Mouse (Mus musculus) adrenal gland, postnatal 10 days (tissue): ENCODE measurements around the gene Stkld1. TPM values are rescaled to one million over a fixed set of nuclear protein-coding genes. Genes with fewer than 3 reads are reported as not detected.

ENCODE experiments used
- DNase-seq: peaks from one replicate; pipeline ENCODE4 v3.0.0; 2021; ENCODE audit warnings: mixed read lengths
- total RNA-seq, 2 experiments: library from RNA; stranded (reverse); gene quantifications; 2 replicates each; pipeline ENCODE4 v1.2.3; 2021

The Stkld1 gene
- total RNA-seq, 2 experiments from 2014 or later: 0.18 to 0.27 TPM

DNA sequence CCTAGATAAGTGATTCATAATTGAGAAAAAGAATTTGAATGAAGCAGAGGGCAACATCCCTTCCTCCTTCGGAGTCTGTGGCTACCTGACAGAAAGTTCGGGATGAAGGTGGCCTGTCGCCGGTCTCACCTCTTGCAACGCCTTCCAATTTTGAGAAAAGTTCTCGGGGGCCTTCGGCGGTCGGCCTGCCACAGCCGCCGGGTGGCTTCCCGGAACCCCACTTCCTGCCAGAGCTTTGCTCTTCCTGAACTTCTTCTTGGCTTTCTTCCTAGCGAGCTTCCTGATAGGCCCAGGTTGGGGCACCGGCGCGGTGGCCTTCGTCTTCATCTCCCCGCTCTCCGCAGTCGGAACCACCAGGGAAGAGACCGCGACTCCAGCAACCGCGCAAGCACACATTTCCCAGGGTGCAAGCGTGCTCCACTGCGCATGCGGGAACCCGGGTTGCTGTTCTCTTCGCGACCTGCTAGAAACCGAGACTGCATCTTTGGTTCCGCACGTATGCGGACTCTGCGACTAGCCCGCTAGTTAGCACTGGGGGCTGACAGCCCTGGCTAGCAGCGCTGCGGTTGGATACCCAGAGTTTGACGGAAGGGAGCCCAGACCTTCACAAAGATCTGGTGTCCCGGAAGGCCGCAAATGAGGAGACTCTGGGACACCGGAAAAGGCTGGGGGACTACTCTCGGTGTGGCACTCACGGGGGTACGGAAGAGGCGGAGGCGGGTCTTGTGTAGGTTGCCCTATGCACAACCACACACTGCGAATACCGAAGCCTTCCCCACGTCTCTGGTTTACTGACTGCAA, 30.3 kb downstream of the Stkld1 start, which contains the start of gene Rexo4:
Gene Rexo4 (minus strand): TSS at position 464 of the 801 bp plus-strand sequence.
- DNase-seq: peak; percentile 95

DNA sequence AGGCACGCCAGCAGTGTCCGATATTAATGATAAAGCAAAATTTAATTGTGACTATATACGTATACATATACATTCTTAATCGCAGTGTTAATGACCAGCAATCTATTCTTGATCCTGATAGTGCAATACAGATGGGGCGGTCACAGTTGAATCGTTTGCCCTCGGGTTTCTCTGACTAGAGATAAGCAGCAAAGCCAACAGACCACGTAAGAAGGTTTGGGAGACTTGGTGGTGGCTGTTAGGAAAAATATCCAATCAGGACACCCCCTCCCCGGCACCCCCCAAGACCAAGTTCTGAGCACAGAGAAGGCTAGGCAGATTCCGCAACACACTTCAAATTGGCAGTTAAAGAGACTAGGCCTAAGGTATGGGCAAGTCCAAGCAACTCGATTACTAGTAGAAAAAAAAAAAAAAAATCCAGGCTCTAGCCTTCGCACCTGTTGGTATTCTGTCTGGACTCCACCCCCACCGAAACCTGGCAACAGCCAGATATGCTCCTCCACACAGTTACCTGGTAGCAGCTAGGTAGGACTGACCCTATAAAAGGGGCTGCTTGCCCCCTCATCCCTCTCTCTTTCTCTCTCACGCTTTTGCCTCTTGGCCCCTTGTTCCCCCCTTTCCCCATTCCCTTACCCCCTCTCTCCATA, 31.0 kb downstream of the Stkld1 start:
- no peak for DNase-seq

DNA sequence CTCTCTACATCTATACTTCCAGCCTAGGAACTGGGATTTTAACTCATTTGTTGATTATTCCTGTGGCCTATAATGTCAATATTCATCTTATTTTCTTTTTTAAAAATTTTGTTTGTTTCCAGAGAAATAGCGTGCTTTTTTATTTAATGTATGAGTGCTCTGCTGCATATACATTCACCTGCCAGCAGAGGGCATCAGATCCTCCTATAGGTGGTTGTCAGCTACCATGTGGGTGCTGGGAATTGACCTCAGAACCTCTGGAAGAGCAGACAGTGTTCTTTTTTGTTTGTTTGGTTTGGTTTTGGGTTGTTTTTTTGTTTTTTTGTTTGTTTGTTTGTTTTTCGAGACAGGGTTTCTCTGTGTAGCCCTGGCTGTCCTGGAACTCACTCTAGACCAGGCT, 33.4 kb downstream of the Stkld1 start:
- DNase-seq: no peak

DNA sequence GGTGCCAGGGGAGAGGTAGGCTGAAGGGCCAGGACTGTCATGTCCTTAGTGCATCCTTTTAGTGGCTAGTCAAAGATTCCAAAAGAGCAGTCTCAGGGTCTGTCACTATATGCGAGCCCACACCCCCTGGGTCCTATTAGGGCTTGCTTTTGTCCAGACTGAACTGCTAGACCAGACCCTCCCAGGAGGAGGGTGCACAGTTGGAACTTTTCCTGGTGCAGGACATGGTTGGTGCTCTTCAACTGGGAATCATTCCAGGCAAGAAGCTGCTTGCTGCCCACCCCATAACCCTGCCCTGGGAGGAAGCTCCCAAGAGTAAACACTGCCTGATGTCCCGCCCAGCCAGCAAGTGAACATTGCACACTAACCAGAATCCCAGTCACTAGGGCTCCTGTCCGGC, 39.3 kb downstream of the Stkld1 start, which contains the start of gene Adamts13:
Gene Adamts13 (plus strand): TSS at position 301 of the 400 bp plus-strand sequence.
- no peak for DNase-seq

DNA sequence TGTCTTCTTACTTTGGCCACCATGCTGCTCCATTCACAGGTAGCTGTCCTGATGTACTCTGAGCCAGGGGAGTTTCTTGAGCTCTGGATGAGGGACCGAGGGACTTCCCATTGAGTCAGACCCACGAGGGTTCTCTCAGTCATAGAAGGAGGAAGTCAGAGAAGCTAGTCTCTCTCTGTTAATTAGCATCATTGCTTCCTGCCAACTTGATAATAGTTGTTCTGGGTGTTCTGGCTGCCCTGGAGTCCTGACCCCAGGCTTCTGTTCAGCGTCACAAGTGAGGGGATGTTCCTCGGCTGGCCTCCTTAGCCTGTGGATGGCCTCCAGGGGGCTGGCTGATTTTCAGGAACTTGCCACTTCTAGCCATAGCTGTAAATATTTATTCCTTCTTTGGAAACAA, 40.1 kb downstream of the Stkld1 start:
- DNase-seq: no peak

DNA sequence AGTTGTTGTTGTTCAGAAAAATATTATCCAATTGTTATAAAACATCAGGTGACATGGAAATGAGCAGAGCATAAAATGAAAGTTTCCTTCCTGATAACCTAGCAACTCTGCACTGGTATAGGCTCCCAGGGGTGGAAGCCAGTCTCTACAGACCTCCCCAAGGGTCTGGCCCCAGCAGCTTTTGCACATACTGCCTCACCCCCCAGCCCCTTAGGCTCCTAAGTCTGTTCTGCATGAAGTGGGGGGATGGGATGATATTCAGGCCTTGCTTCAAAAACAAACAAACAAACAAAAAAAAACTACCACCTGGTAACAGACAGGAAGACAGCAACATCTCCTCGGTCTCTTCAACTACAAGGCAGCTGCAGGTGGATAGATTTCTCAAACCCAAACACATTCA, 46.5 kb downstream of the Stkld1 start:
- no peak for DNase-seq

DNA sequence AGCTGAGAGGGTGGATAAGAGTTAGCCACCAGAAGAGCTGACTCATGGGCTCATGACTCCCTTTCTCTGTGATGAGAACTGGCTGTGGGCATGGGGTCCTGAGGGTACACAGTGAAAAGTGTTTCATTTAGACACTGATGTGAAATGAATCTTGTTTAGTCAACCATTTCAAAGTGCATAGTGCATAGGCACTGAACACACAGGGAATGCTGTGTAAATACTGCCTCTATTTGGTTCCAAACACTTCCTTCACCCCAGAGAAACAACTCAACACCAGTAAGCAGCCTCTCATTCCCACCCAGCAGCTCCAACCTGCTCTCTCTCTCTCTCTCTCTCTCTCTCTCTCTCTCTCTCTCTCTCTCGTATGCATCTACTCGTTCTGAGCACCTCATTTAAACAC, 50.3 kb downstream of the Stkld1 start:
- no peak for DNase-seq

DNA sequence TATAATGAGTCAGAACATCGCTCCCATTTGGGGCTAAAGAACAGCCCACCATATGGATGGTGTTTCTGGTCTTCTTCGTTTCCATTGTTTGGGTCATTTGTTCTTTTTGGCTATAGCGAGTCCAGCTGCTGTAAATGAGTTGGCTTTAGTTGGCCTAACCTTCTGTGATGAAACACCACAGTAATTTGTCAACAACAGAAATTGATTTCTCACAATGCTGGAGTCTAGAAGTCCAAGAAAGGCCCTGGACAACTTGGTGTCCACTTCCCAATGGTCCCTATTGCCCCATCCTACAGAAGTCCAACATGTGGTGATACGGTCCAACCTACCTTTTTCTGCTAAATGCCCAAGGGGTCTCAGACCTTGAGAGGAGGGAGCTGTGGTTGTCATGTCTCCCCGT, 50.8 kb downstream of the Stkld1 start:
- no peak for DNase-seq

DNA sequence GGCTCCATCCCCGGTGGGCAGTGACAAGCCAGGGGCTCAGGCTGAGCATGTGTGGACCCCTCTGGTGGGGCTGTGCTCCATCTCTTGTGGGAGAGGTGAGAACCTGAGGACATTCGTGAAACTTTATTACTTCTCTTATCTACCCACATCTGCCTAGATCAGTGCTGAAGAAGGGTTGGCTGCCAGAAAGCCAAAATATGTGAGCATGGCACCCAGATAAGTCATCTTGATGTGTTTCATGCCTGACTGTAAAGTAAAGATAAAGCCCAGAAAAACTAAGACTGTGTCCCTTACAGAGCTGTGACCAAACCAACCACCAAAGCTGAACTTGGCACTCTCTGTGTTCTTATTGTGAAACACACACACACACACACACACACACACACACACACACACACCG, 60.1 kb downstream of the Stkld1 start:
- no peak for DNase-seq

DNA sequence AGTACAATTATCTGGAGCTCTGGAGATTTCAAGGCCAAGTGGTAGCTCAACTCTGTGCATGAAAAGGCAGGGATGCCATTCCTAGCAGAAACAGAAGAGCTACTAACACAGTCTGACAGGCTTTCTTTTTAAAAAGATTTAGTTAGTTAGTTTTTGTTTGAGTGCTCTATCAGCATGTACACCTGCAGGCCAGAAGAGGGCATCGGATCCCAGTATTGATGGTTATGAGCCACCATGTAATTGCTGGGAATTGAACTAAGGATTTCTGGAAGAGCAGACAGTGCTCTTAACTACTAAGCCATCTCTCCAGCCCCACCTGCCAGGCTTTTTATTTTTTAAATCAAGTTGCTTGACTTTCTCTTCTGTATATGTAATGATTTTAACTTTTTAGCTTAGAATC, 63.7 kb downstream of the Stkld1 start:
- DNase-seq: no peak

DNA sequence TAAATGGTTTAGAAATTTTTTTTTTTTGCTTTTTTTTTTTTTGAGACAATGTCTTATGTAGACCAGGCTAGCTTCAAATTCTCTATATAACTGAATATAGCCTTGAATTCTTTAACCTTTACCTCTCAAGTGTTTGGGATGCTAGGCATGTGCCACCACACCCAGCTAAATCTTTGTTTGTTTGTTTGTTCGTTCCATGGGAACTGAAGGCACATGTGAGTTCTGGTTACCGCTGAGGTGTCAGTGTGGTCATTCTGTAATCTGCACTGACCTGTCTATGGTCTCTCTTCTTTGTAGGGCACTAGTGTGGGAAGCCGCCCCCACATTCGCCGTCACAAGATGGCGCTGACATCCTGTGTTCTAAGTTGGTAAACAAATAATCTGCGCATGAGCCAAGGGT, 64.1 kb downstream of the Stkld1 start:
- no peak for DNase-seq

Other genes with a start within 250 kb of the Stkld1 start
- gene Abo, start 69.1 kb upstream of the Stkld1 start, total RNA-seq: not detected
- gene Surf6, start 31.2 kb upstream of the Stkld1 start, total RNA-seq: 10 to 100 TPM; 23.1 to 24.8 TPM
- gene Med22, start 23.4 kb upstream of the Stkld1 start, total RNA-seq: 10 to 100 TPM; 49.3 to 50.2 TPM
- 100 to 1,000 TPM; 516 to 520 TPM for gene Rpl7a, start 23.3 kb upstream of the Stkld1 start, total RNA-seq
- 10 to 100 TPM; 27.1 to 29.8 TPM for gene Surf2, start 17.7 kb upstream of the Stkld1 start, total RNA-seq
- 10 to 100 TPM; 78.4 to 81.5 TPM for gene Surf1, start 17.5 kb upstream of the Stkld1 start, total RNA-seq
- 100 to 1,000 TPM; 118 to 141 TPM for gene Surf4, start 119 bp upstream of the Stkld1 start, total RNA-seq
- 10 to 100 TPM; 28.6 to 31.0 TPM for gene Rexo4, start 30.3 kb downstream of the Stkld1 start, total RNA-seq
- 1 to 10 TPM; 1.9 to 3.1 TPM for gene Adamts13, start 39.4 kb downstream of the Stkld1 start, total RNA-seq
- gene Cacfd1, start 75.9 kb downstream of the Stkld1 start, total RNA-seq: 10 to 100 TPM; 40.6 to 42.0 TPM
- 1 to 10 TPM; 1.2 to 1.7 TPM for gene Slc2a6, start 94.0 kb downstream of the Stkld1 start, total RNA-seq
- 1 to 10 TPM in 1 of 2 experiments, under 1 TPM in 1; 0.45 to 2.7 TPM for gene Mymk, start 138.1 kb downstream of the Stkld1 start, total RNA-seq
- gene Adamtsl2, start 145.3 kb downstream of the Stkld1 start, total RNA-seq: 10 to 100 TPM in 1 of 2 experiments, 1 to 10 TPM in 1; 8.1 to 15.9 TPM
- 1 to 10 TPM; 2.0 TPM for gene Fam163b, start 208.4 kb downstream of the Stkld1 start, total RNA-seq
- 100 to 1,000 TPM; 330 to 339 TPM for gene Dbh, start 231.2 kb downstream of the Stkld1 start, total RNA-seq